Mouse (Mus musculus): ENCODE data around the gene Npas3. TPM values are rescaled to one million over a fixed set of nuclear protein-coding genes. Genes with fewer than 3 reads are reported as not detected.

The Npas3 gene
- polyA plus RNA-seq, 1 experiment from 2014 or later: 0.08 TPM

DNA sequence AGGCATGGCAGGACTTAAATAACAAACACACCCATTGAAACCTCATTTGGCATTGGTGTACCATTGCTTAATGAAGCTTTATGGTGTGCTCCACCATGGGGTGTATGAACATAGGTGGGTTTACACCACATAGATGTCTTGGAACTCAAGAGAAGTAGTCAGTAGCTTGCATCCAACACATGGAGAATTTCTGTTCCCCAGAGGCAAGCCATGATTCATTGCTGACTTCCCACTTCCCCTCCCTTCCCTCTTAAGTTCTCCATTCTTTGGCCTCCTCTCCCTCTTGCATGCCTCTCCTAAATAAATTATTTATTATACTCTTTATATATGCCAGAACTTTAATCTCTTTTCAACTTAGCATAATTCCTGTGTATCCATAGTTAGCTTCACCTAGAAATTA is 611.7 kb downstream of the Npas3 start:
- H3K9ac ChIP-seq (replicated peaks): no peak overlapping the region
- TF ChIP-seq CTCF (IDR thresholded peaks at IDR 0.05; ENCODE audit: low read depth) (no peak), EP300 (IDR thresholded peaks at IDR 0.05; ENCODE audit: low read depth) (no peak)
- no peaks in the 10 kb centered on the region for H3K36me3 ChIP-seq (replicated peaks; ENCODE audit: insufficient read depth, low read length)
- ATAC-seq: no peak
- no peaks in the 10 kb centered on the region for H3K4me1 ChIP-seq (ENCODE audit: insufficient read depth)
- no peak overlapping the region for H3K4me3 ChIP-seq (ENCODE audit: low read depth, low read length)
- H3K27ac ChIP-seq (ENCODE audit: low read depth): no peak overlapping the region
- H3K4me2 ChIP-seq (ENCODE audit: low read depth, low read length): no peak overlapping the region
- H3K9me3 ChIP-seq (ENCODE audit: low read length): no peaks in the 10 kb centered on the region
- no peaks in the 10 kb centered on the region for H3K27me3 ChIP-seq (ENCODE audit: insufficient read depth, low read length)
- DNase-seq: no peak

DNA sequence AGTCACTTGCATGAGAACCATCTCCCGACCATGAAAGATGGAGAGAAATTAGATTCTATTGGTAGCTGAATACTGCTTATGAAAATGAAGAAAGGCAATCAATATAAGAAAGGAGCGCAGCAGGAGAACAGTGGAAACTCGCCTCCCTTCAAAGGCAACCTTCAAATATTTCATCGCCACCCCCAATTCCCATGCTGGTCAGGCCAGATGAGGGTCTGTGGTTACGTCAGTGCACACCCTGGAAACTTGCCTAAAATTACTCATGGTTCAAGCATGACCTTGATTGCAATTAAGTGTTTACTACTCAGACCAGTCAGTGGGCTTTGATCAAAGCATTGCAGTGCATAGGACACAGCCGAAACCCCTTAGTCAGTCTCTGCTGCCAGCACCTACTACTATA is 613.8 kb downstream of the Npas3 start:
- Histone ChIP-seq H3K4me1 (ENCODE audit: insufficient read depth) (no peaks in the 10 kb centered on the region), H3K4me3 (ENCODE audit: low read depth, low read length) (no peak overlapping the region), H3K27ac (ENCODE audit: low read depth) (no peak overlapping the region), H3K9me3 (ENCODE audit: low read length) (no peaks in the 10 kb centered on the region), H3K9ac (replicated peaks) (no peak overlapping the region), H3K27me3 (ENCODE audit: insufficient read depth, low read length) (no peaks in the 10 kb centered on the region), H3K36me3 (replicated peaks; ENCODE audit: insufficient read depth, low read length) (no peaks in the 10 kb centered on the region), H3K4me2 (ENCODE audit: low read depth, low read length) (no peak overlapping the region)
- no peak for ATAC-seq
- 83% methylated on average over 6 of the region's 6 CpGs for WGBS (ENCODE audit: insufficient replicate concordance)
- TF ChIP-seq EP300 (IDR thresholded peaks at IDR 0.05; ENCODE audit: low read depth): no peak
- no peak for TF ChIP-seq CTCF (IDR thresholded peaks at IDR 0.05; ENCODE audit: low read depth)
- DNase-seq: no peak

DNA sequence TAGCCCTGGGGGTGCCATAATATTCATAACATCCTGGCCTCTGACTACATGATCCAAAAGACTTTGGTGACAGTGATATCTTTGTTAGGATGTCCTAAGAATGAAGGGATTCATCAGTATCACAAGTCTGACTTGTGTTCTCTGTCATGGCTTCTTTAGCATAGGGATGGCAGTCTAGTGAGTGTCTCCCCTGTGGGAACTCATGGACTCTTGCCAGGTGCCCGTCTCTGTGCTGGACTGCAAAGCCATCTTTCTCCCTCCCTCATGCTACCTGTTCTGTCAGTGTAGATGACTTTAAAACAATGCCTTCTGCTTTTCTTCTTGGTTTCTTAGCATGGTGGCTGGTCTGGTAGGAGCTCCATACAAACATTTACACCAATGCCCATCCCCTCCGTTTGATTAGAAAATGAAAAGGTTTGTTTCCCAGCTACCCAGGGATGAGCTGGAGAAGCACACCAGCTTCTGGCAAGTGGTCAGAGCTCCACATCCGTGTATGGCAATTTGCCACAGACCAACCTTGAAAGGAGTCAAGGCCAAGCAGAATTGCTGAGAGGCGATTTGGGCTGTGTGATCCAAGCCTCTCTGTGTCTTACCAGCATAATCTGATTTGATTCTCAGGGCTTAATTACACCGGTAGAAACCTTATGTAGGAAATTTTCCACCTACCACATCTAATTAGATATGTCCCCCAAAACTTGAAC is 616.1 kb downstream of the Npas3 start:
- H3K9ac ChIP-seq (replicated peaks): no peak overlapping the region
- no peak overlapping the region for H3K4me3 ChIP-seq (ENCODE audit: low read depth, low read length)
- DNase-seq: no peak
- H3K4me2 ChIP-seq (ENCODE audit: low read depth, low read length): no peak overlapping the region
- H3K9me3 ChIP-seq (ENCODE audit: low read length): no peaks in the 10 kb centered on the region
- ATAC-seq: no peak
- H3K27me3 ChIP-seq (ENCODE audit: insufficient read depth, low read length): no peaks in the 10 kb centered on the region
- H3K36me3 ChIP-seq (replicated peaks; ENCODE audit: insufficient read depth, low read length): no peaks in the 10 kb centered on the region
- 76% methylated on average over 5 of the region's 5 CpGs for WGBS (ENCODE audit: insufficient replicate concordance)
- H3K4me1 ChIP-seq (ENCODE audit: insufficient read depth): no peaks in the 10 kb centered on the region
- no peak for TF ChIP-seq CTCF (IDR thresholded peaks at IDR 0.05; ENCODE audit: low read depth)
- no peak for TF ChIP-seq EP300 (IDR thresholded peaks at IDR 0.05; ENCODE audit: low read depth)
- no peak overlapping the region for H3K27ac ChIP-seq (ENCODE audit: low read depth)

DNA sequence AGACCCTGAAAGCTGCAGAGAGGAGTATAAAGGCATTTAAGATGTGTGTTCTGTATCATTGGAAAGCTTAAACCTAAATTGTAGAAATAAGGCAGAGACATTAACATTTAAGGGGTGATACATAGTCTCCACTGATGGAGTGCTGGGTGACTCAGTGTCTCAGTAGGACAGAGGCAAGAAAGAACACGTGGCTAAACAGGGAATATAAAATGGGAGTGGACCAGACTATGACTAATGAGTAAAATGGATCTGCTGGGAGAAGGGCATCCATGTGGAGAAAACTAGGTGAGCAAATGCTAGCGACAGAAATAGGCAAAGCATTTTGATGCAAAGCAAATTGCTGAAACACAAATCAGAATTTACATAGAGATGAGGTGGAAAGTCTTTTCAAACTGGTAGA is 617.2 kb downstream of the Npas3 start:
- no peak for ATAC-seq
- no peaks in the 10 kb centered on the region for H3K9me3 ChIP-seq (ENCODE audit: low read length)
- no peaks in the 10 kb centered on the region for H3K36me3 ChIP-seq (replicated peaks; ENCODE audit: insufficient read depth, low read length)
- DNase-seq: no peak
- no peak overlapping the region for H3K27ac ChIP-seq (ENCODE audit: low read depth)
- no peaks in the 10 kb centered on the region for H3K4me1 ChIP-seq (ENCODE audit: insufficient read depth)
- WGBS (ENCODE audit: insufficient replicate concordance): 58% methylated on average over 2 of the region's 2 CpGs
- H3K27me3 ChIP-seq (ENCODE audit: insufficient read depth, low read length): no peaks in the 10 kb centered on the region
- no peak overlapping the region for H3K9ac ChIP-seq (replicated peaks)
- H3K4me2 ChIP-seq (ENCODE audit: low read depth, low read length): no peak overlapping the region
- H3K4me3 ChIP-seq (ENCODE audit: low read depth, low read length): no peak overlapping the region
- TF ChIP-seq CTCF (IDR thresholded peaks at IDR 0.05; ENCODE audit: low read depth) (no peak), EP300 (IDR thresholded peaks at IDR 0.05; ENCODE audit: low read depth) (no peak)

DNA sequence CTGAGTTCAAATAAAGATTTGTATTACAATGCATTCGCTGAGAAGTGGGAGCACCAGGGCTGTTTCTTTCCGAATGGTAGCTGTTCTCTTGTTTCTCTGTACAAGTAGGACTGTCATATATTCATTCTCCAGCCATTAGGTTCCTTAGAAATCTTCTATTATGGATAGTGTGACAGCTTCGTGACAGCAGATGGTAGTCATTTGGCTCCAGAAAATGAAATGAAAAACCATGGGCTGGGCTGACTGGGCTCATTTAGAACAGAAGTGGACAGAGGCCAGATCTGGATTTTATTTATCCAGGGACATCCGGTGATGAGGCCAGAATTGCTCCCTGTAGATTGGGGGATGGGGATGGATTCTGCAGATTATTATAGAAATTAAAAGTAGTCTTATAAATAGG is 621.5 kb downstream of the Npas3 start:
- Histone ChIP-seq H3K27me3 (ENCODE audit: insufficient read depth, low read length) (no peaks in the 10 kb centered on the region), H3K27ac (ENCODE audit: low read depth) (no peak overlapping the region), H3K36me3 (replicated peaks; ENCODE audit: insufficient read depth, low read length) (no peaks in the 10 kb centered on the region), H3K4me3 (ENCODE audit: low read depth, low read length) (no peak overlapping the region), H3K9ac (replicated peaks) (no peak overlapping the region), H3K4me1 (ENCODE audit: insufficient read depth) (no peaks in the 10 kb centered on the region), H3K4me2 (ENCODE audit: low read depth, low read length) (no peak overlapping the region), H3K9me3 (ENCODE audit: low read length) (no peaks in the 10 kb centered on the region)
- TF ChIP-seq EP300 (IDR thresholded peaks at IDR 0.05; ENCODE audit: low read depth) (no peak), CTCF (IDR thresholded peaks at IDR 0.05; ENCODE audit: low read depth) (no peak)
- DNase-seq (no peak), ATAC-seq (no peak)
- 65% methylated on average over 4 of the region's 4 CpGs for WGBS (ENCODE audit: insufficient replicate concordance)

DNA sequence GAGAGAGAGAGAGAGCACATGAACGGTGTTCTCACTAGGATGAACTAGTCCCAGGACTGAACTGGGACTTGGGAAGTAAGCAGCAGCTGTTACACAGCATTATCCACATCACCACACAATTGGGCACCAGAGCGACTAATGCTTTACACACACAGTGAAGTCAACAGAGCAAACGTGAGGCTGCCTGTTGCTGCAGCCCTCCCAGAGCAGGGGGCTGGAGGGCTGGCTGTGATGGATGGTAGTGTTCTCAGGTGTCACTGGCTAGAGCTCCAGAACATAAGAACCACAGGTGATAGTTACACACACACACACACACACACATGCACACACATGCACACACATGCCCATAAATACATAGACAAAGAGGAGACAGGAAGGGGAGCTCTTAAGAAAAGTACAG is 626.7 kb downstream of the Npas3 start:
- ATAC-seq (no peak), DNase-seq (no peak)
- no peaks in the 10 kb centered on the region for H3K27me3 ChIP-seq (ENCODE audit: insufficient read depth, low read length)
- H3K4me1 ChIP-seq (ENCODE audit: insufficient read depth): no peaks in the 10 kb centered on the region
- H3K4me3 ChIP-seq (ENCODE audit: low read depth, low read length): no peak overlapping the region
- H3K36me3 ChIP-seq (replicated peaks; ENCODE audit: insufficient read depth, low read length): no peaks in the 10 kb centered on the region
- no peak overlapping the region for H3K9ac ChIP-seq (replicated peaks)
- H3K4me2 ChIP-seq (ENCODE audit: low read depth, low read length): no peak overlapping the region
- 62% methylated on average over 3 of the region's 3 CpGs for WGBS (ENCODE audit: insufficient replicate concordance)
- H3K27ac ChIP-seq (ENCODE audit: low read depth): no peak overlapping the region
- H3K9me3 ChIP-seq (ENCODE audit: low read length): no peaks in the 10 kb centered on the region
- TF ChIP-seq EP300 (IDR thresholded peaks at IDR 0.05; ENCODE audit: low read depth) (no peak), CTCF (IDR thresholded peaks at IDR 0.05; ENCODE audit: low read depth) (no peak)

DNA sequence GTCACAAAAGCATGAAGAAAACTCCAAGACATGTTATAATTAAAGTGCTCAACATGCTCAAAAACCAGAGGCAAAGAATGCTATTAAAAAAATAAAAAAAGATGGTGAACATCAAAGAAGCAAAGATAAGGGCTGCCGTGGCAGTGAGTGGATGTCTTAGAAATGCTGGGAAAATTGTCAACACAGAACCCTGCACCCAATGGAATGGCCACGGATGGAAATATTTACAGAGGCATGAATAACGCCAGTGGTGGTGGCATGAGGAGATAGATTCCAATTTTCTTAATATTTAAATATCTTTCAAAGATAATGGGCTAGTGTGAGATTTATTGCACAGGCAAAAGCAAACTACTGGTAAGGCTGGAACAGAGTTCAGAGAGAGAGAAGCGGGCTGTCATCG is 628.2 kb downstream of the Npas3 start:
- Histone ChIP-seq H3K9ac (replicated peaks) (no peak overlapping the region), H3K27me3 (ENCODE audit: insufficient read depth, low read length) (no peaks in the 10 kb centered on the region), H3K4me2 (ENCODE audit: low read depth, low read length) (no peak overlapping the region), H3K27ac (ENCODE audit: low read depth) (no peak overlapping the region), H3K4me3 (ENCODE audit: low read depth, low read length) (no peak overlapping the region), H3K36me3 (replicated peaks; ENCODE audit: insufficient read depth, low read length) (no peaks in the 10 kb centered on the region), H3K4me1 (ENCODE audit: insufficient read depth) (no peaks in the 10 kb centered on the region), H3K9me3 (ENCODE audit: low read length) (no peaks in the 10 kb centered on the region)
- DNase-seq (no peak), ATAC-seq (no peak)
- WGBS (ENCODE audit: insufficient replicate concordance): 70% methylated on average over 5 of the region's 5 CpGs
- TF ChIP-seq EP300 (IDR thresholded peaks at IDR 0.05; ENCODE audit: low read depth): no peak
- no peak for TF ChIP-seq CTCF (IDR thresholded peaks at IDR 0.05; ENCODE audit: low read depth)
